Mouse (Mus musculus) stomach, embryonic 14.5 days (tissue): ENCODE measurements around the gene Wap. TPM values are rescaled to one million over a fixed set of nuclear protein-coding genes. Genes with fewer than 3 reads are reported as not detected.

Experiments
- ATAC-seq: fragments of 200-750 bp; cut with Nextera tagmentation; 2 replicates; pipeline ENCODE4 v1.8.0; 2017; ENCODE audit warnings: low read depth, moderate TSS enrichment; ENCODE audit not compliant: insufficient number of reproducible peaks, insufficient read depth, low FRiP score
- H3K27ac ChIP-seq: fragments of 300-500 bp; sonication (generic); 2 replicates; pipeline ENCODE4 v1.5.1; 2014; ENCODE audit warnings: mild to moderate bottlenecking, low read length, moderate library complexity, mixed read lengths
- H3K27me3 ChIP-seq: fragments of 300-500 bp; sonication (generic); 2 replicates; pipeline ENCODE4 v1.6.1; 2014; ENCODE audit warnings: low read length, control low read depth, mixed read lengths; ENCODE audit not compliant: control insufficient read depth, insufficient read depth
- H3K36me3 ChIP-seq: fragments of 300-500 bp; sonication (generic); 2 replicates; pipeline ENCODE4 v1.6.1; 2014; ENCODE audit warnings: mild to moderate bottlenecking, control low read depth, low read length, moderate library complexity, mixed read lengths; ENCODE audit not compliant: control insufficient read depth, insufficient read depth
- H3K4me1 ChIP-seq: fragments of 300-500 bp; sonication (generic); 2 replicates; pipeline ENCODE4 v1.6.1; 2014; ENCODE audit warnings: low read length, control low read depth, mixed read lengths; ENCODE audit not compliant: control insufficient read depth, insufficient read depth
- H3K4me2 ChIP-seq: fragments of 300-500 bp; sonication (generic); replicated peaks from 2 replicates; pipeline ENCODE4 v1.6.1; 2014; ENCODE audit warnings: low read depth, low read length, control low read depth
- H3K4me3 ChIP-seq: fragments of 300-500 bp; sonication (generic); 2 replicates; pipeline ENCODE4 v1.5.1; 2014; ENCODE audit warnings: low read depth, low read length, control low read depth
- H3K9ac ChIP-seq: fragments of 300-500 bp; sonication (generic); replicated peaks from 2 replicates; pipeline ENCODE4 v1.6.1; 2014; ENCODE audit warnings: low read depth, mild to moderate bottlenecking, control low read depth, low read length, moderate library complexity, mixed read lengths
- H3K9me3 ChIP-seq: fragments of 300-500 bp; sonication (generic); 2 replicates; pipeline ENCODE4 v1.6.1; 2016; ENCODE audit warnings: low read depth, low read length, control low read depth; ENCODE audit not compliant: control insufficient read depth
- WGBS: fragments of 180-500 bp; shearing (Covaris S2); extraction: QIAGEN DNeasy Blood & Tissue Kit; methylation state at CpG from one replicate; pipeline ENCODE4 v1.1.7; 2014; 5-methylcytosine and 5-hydroxymethylcytosine counted together
- polyA plus RNA-seq: library from polyadenylated mRNA; unstranded; fragments of >200 nt; fragmentation: Nextera tagmentation; extraction: Ambion mirVana; gene quantifications from 2 replicates; pipeline ENCODE4 v1.2.1, GENCODE M21; 2014

The Wap gene
- polyA plus RNA-seq, 1 experiment from 2014 or later, result not detected

DNA sequence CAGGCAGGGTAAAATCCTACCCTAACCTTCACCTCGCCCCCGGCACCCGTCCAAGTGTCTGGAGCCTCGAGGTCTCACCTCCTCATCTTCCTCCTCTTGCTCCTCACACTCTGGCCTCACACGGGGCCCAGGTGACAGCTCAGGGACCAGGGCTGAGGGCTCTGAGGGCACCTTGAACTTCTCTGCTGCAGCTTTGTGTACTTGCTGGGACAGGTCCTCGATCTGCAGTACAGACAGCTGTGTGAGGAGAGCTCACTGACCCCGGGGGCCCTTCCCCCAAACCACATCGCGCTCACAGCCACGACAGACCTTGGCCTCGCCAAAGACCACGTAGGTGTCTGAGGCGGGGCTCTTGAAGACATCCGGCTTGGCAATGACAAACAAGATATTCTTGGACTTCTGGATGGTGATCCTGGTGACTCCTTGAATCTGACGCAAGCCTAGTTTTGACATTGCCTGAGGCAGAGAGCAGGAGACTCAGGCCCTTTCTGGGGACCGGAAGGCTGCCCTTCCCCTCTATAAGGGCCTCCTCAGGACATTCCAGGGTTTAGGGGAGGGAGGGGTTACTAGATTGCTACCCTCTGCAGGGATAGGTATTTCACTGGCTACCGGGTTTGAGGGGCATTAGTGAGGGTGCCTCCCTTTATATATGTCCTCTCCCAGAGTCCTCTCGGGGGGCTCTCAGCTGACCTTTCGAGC, 40.1 kb downstream of the Wap start:
- no peak for ATAC-seq
- Histone ChIP-seq H3K9ac (no peak overlapping the region), H3K9me3 (no peaks in the 10 kb centered on the region), H3K4me2 (no peak overlapping the region), H3K27me3 (no peaks in the 10 kb centered on the region), H3K4me1 (peaks cover 4% of the 10 kb centered on the region), H3K27ac (no peak overlapping the region), H3K4me3 (no peak overlapping the region), H3K36me3 (peaks cover 42% of the 10 kb centered on the region)
- WGBS, result 59% methylated on average over 19 of the region's 19 CpGs

DNA sequence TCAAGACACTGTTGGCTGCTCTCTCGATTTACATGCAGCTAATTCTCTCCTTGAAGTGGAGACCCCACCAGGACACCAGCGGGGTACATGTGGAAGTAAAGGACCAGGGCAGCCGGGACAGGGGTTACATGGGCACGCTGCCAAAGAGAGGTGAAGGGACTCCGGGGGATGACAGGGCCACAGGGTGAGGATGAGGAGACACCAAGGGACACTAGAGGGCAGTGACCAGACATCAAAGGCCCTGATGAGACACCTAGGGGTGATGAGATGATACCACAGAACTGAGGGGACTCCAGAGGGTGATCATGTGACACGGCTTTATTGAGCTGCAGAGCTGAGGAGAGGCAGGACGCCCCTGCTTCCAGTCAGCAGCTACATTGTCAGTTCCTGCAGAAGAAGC, 40.9 kb downstream of the Wap start:
- peaks cover 4% of the 10 kb centered on the region for H3K4me1 ChIP-seq
- H3K4me3 ChIP-seq, result no peak overlapping the region
- no peak overlapping the region for H3K9ac ChIP-seq
- H3K36me3 ChIP-seq, result peaks cover 49% of the 10 kb centered on the region
- H3K9me3 ChIP-seq, result no peaks in the 10 kb centered on the region
- H3K4me2 ChIP-seq, result no peak overlapping the region
- H3K27ac ChIP-seq, result no peak overlapping the region
- 76% methylated on average over 7 of the region's 7 CpGs for WGBS
- no peaks in the 10 kb centered on the region for H3K27me3 ChIP-seq
- no peak for ATAC-seq

DNA sequence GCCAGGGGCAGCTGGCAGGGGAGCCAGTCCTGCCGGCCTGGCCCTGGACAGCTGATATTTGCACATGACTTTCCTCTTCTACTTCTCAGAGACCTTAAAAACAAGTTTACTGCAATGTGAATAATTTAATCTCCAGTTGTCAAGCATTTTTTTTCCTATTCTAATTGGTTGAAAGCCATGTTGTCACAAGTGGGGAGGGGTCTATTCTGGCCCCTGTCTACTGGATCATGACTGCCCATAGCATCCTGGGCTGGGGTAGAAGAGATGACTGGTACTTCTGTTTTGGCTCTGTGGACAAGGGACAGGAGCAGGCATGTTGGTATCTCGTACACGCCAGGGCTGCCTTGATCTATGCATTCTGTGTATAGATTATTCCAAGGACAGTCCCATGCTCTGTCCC, 41.8 kb downstream of the Wap start:
- no peak overlapping the region for H3K4me3 ChIP-seq
- WGBS, result 93% methylated on average over 3 of the region's 3 CpGs
- peaks cover 56% of the 10 kb centered on the region for H3K36me3 ChIP-seq

GRCm38 (mm10) chr11:6596205-6596604, 42.2 kb downstream of the Wap start:
- Histone ChIP-seq H3K9ac (no peak overlapping the region), H3K4me2 (no peak overlapping the region), H3K27me3 (no peaks in the 10 kb centered on the region), H3K4me1 (no peaks in the 10 kb centered on the region), H3K9me3 (no peaks in the 10 kb centered on the region), H3K36me3 (peaks cover 57% of the 10 kb centered on the region), H3K27ac (no peak overlapping the region), H3K4me3 (no peak overlapping the region)
- ATAC-seq, result no peak
- WGBS, result 98% methylated on average over 6 of the region's 6 CpGs

More for the DNA sequence above, 41.8 kb downstream of the Wap start:
- no peak for ATAC-seq
- no peak overlapping the region for H3K9ac ChIP-seq
- H3K9me3 ChIP-seq, result no peaks in the 10 kb centered on the region
- no peaks in the 10 kb centered on the region for H3K4me1 ChIP-seq
- no peak overlapping the region for H3K4me2 ChIP-seq
- no peaks in the 10 kb centered on the region for H3K27me3 ChIP-seq
- no peak overlapping the region for H3K27ac ChIP-seq

GRCm38 (mm10) chr11:6595339-6595738, 43.1 kb downstream of the Wap start:
- 89% methylated on average over 5 of the region's 5 CpGs for WGBS
- no peaks in the 10 kb centered on the region for H3K4me1 ChIP-seq
- H3K9ac ChIP-seq, result no peak overlapping the region
- ATAC-seq, result no peak
- H3K36me3 ChIP-seq, result peaks cover 65% of the 10 kb centered on the region
- H3K9me3 ChIP-seq, result no peaks in the 10 kb centered on the region
- no peak overlapping the region for H3K4me3 ChIP-seq
- no peaks in the 10 kb centered on the region for H3K27me3 ChIP-seq
- H3K27ac ChIP-seq, result no peak overlapping the region
- H3K4me2 ChIP-seq, result no peak overlapping the region

GRCm38 (mm10) chr11:6594845-6595244, 43.6 kb downstream of the Wap start:
- no peak for ATAC-seq
- 71% methylated on average over 6 of the region's 6 CpGs for WGBS

DNA sequence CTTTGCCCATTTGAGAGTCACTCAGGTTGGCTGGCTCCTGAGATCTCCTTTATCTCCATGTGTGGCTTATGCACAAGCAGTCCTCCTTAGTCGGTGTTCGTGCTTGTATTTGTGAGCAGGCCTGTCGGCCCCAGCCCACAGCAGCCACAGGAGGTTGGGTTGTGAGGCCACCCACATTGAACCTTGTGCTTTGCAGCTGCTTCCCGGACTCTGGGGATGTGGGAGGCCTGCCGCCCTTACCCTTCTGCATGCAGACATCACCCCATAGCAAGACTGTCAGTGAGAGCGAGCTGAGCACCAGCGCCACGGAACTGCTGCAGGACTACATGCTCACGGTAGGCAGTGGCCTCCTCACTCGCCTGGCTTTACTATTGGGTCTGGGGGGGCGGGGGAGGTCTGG, 45.0 kb downstream of the Wap start:
- ATAC-seq, result no peak
- no peaks in the 10 kb centered on the region for H3K27me3 ChIP-seq
- no peak overlapping the region for H3K4me2 ChIP-seq
- H3K4me1 ChIP-seq, result no peaks in the 10 kb centered on the region
- H3K4me3 ChIP-seq, result no peak overlapping the region
- H3K9ac ChIP-seq, result no peak overlapping the region
- no peaks in the 10 kb centered on the region for H3K9me3 ChIP-seq
- peaks cover 75% of the 10 kb centered on the region for H3K36me3 ChIP-seq
- H3K27ac ChIP-seq, result no peak overlapping the region
- WGBS, result 73% methylated on average over 11 of the region's 11 CpGs

More at GRCm38 (mm10) chr11:6594845-6595244, 43.6 kb downstream of the Wap start:
- no peaks in the 10 kb centered on the region for H3K27me3 ChIP-seq
- H3K27ac ChIP-seq, result no peak overlapping the region
- H3K9me3 ChIP-seq, result no peaks in the 10 kb centered on the region
- H3K4me1 ChIP-seq, result no peaks in the 10 kb centered on the region
- no peak overlapping the region for H3K4me2 ChIP-seq
- no peak overlapping the region for H3K9ac ChIP-seq
- H3K36me3 ChIP-seq, result peaks cover 70% of the 10 kb centered on the region
- H3K4me3 ChIP-seq, result no peak overlapping the region

- no peaks in the 10 kb centered on the region for H3K27me3 ChIP-seq
- H3K27ac ChIP-seq, result no peak overlapping the region
- no peaks in the 10 kb centered on the region for H3K9me3 ChIP-seq
- H3K9ac ChIP-seq, result no peak overlapping the region
- WGBS, result 82% methylated on average over 10 of the region's 10 CpGs
- ATAC-seq, result no peak; the same call in 1 of the 2 replicates
- no peak overlapping the region for H3K4me2 ChIP-seq
- H3K4me3 ChIP-seq, result no peak overlapping the region
- peaks cover 60% of the 10 kb centered on the region for H3K36me3 ChIP-seq
- H3K4me1 ChIP-seq, result no peaks in the 10 kb centered on the region
Measured at GRCm38 (mm10) chr11:6590933-6591675, 47.3 kb downstream of the Wap start.
